Mouse (Mus musculus): ENCODE measurements around the gene Nln. TPM values are rescaled to one million over a fixed set of nuclear protein-coding genes. Genes with fewer than 3 reads are reported as not detected.

Nln gene
- polyA plus RNA-seq, 1 experiment from 2014 or later = 20.2 TPM

DNA sequence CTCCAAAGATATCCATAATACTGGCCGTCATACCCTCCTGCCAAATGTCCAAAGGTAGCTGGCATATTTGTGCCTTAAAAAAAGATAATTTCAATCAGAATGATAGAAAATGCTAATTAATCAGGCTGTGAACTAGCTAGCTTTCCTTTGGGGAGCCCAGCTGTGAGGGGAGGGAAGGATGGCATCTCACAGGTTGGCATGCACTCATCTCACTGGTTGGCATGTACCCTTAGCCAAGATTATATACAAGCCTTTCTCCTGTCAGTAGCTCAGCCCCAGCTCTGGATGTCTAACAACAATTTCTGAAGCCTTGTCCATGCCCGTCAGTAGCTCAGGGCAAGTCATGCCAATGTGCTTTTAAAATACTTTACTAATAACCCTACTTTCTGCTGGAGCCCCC, 73.8 kb downstream of the Nln start:
- Histone ChIP-seq H3K4me3 (no peak overlapping the region), H3K36me3 (peaks cover 18% of the 10 kb centered on the region), H3K27ac (no peak overlapping the region), H3K4me1 (peaks cover 9% of the 10 kb centered on the region), H3K9me3 (replicated peaks) (no peaks in the 10 kb centered on the region), H3K27me3 (ENCODE audit: low read depth, poor library complexity, severe bottlenecking) (no peaks in the 10 kb centered on the region)
- 95% methylated on average over 2 of the region's 2 CpGs for WGBS
- DNase-seq (ENCODE audit: low spot score) = no peak

DNA sequence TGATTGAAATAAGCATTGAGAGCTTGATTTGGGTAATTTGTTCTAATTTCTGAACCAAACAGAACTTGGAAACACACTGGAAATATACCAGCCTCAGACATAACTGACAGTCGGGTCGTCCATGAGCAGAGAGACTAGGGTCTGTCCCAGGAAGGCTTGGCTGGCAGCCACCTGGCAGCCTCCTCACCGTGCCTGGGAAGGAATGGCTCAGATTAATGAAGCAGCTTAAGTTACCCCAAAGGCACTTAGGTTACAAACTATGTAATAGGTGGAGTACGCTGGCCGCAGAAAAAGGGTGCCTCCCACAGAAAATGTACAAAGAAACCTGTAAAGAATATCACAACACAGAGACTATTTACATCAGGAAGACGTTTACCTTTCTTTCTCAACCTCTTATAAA, 74.6 kb downstream of the Nln start:
- no peak overlapping the region for H3K27ac ChIP-seq
- no peak for DNase-seq (ENCODE audit: low spot score)
- peaks cover 9% of the 10 kb centered on the region for H3K4me1 ChIP-seq
- no peak overlapping the region for H3K4me3 ChIP-seq
- H3K36me3 ChIP-seq = peaks cover 18% of the 10 kb centered on the region
- no peaks in the 10 kb centered on the region for H3K27me3 ChIP-seq (ENCODE audit: low read depth, poor library complexity, severe bottlenecking)
- no peaks in the 10 kb centered on the region for H3K9me3 ChIP-seq (replicated peaks)
- 89% methylated on average over 6 of the region's 6 CpGs for WGBS

- H3K4me3 ChIP-seq = no peak overlapping the region
- H3K36me3 ChIP-seq = peaks cover 18% of the 10 kb centered on the region
- no peaks in the 10 kb centered on the region for H3K27me3 ChIP-seq (ENCODE audit: low read depth, poor library complexity, severe bottlenecking)
- no peak for DNase-seq (ENCODE audit: low spot score)
- WGBS = 55% methylated on average over 3 of the region's 3 CpGs
- H3K4me1 ChIP-seq = peaks cover 6% of the 10 kb centered on the region
- H3K9me3 ChIP-seq (replicated peaks) = no peaks in the 10 kb centered on the region
- H3K27ac ChIP-seq = 0 out of 2 replicates have a peak overlapping the region, but pooled peaks have one; percentile 15
Observed at GRCm38 (mm10) chr13:104032620-104033133, 76.7 kb downstream of the Nln start.

DNA sequence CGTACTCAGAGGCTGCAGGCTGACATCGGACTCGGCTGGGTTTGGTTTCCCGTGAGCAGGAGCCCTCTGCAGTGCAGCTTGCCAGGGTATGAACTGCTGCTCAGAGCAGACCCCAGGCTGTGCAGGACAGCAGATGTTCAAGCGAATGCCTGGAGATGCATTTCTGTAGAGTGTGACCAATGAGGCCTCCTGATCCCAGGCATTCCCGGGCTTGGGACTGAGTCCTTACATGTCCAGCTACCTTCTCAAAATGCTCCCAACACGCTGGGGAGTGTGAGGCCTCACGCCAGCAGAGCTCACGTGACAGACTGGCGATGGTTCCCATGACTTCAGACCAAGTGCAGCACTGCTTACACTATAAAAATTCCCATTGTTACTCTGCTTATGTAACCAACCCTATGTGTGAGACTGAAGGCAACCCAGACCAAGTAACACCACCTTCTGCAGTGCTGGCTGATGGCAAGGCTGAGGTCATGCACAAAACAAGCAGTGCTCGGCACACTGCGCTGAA, 77.5 kb downstream of the Nln start:
- Histone ChIP-seq H3K27me3 (ENCODE audit: low read depth, poor library complexity, severe bottlenecking) (no peaks in the 10 kb centered on the region), H3K4me1 (peaks cover 6% of the 10 kb centered on the region), H3K9me3 (replicated peaks) (no peaks in the 10 kb centered on the region), H3K36me3 (peaks cover 16% of the 10 kb centered on the region), H3K4me3 (no peak overlapping the region), H3K27ac (peak overlapping the region; percentile 44; the same call in 1 of the 2 replicates)
- WGBS = 79% methylated on average over 12 of the region's 12 CpGs
- no peak for DNase-seq (ENCODE audit: low spot score)

DNA sequence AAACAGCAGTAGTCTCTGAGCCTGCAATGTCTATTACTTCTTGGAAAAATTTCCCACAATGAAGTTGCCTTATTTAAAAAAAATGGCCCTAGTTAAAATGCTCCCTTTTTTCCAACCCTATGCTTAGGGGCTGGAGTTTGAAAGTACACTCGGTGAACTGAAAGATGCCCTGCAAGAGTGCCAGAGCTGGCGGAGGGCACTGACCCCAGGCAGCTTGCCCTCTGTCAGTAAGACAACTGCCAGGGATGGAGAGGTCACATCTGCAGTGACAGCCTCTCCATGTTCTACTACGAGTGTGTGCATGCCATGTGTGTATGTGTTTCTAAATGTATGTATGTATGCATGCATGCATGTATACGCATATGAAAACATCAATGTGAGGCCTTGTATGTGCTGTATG, 78.5 kb downstream of the Nln start:
- Histone ChIP-seq H3K36me3 (peaks cover 10% of the 10 kb centered on the region), H3K27me3 (ENCODE audit: low read depth, poor library complexity, severe bottlenecking) (no peaks in the 10 kb centered on the region), H3K27ac (no peak overlapping the region), H3K4me1 (peaks cover 6% of the 10 kb centered on the region), H3K9me3 (replicated peaks) (no peaks in the 10 kb centered on the region), H3K4me3 (no peak overlapping the region)
- 87% methylated on average over 4 of the region's 4 CpGs for WGBS
- DNase-seq (ENCODE audit: low spot score) = no peak

GRCm38 (mm10) chr13:104029511-104029910, 79.9 kb downstream of the Nln start:
- Histone ChIP-seq H3K36me3 (peaks cover 10% of the 10 kb centered on the region), H3K27me3 (ENCODE audit: low read depth, poor library complexity, severe bottlenecking) (no peaks in the 10 kb centered on the region), H3K27ac (no peak overlapping the region), H3K4me3 (no peak overlapping the region), H3K9me3 (replicated peaks) (no peaks in the 10 kb centered on the region), H3K4me1 (peaks cover 14% of the 10 kb centered on the region)
- no peak for DNase-seq (ENCODE audit: low spot score)

DNA sequence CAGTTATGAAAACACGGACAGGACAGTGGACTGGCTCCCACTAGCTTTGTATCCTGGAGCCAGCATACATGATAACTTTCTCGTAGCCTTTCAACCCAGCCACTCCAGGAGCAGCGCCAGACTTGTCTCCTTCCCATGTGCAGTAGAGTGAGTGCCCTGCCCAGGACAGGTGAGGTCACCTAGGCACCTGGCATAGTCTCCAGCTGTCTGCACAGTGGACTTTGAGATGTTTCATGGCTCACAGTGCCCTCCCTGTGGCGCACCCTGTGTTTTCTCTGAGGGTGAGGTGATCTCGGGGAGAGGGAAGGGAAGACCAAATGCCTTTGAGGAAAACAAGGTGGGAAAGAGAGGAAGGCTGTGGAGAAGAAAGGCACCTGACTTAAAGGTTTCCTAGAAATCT, 80.3 kb downstream of the Nln start:
- 92% methylated on average over 5 of the region's 5 CpGs for WGBS
- Histone ChIP-seq H3K4me1 (peaks cover 11% of the 10 kb centered on the region), H3K27ac (no peak overlapping the region), H3K27me3 (ENCODE audit: low read depth, poor library complexity, severe bottlenecking) (no peaks in the 10 kb centered on the region), H3K4me3 (no peak overlapping the region), H3K9me3 (replicated peaks) (no peaks in the 10 kb centered on the region), H3K36me3 (peaks cover 6% of the 10 kb centered on the region)
- DNase-seq (ENCODE audit: low spot score) = no peak

- Histone ChIP-seq H3K27me3 (ENCODE audit: low read depth, poor library complexity, severe bottlenecking) (no peaks in the 10 kb centered on the region), H3K36me3 (no peaks in the 10 kb centered on the region; the same call in 1 of the 2 replicates), H3K4me1 (peaks cover 25% of the 10 kb centered on the region), H3K9me3 (replicated peaks) (no peaks in the 10 kb centered on the region), H3K4me3 (no peak overlapping the region), H3K27ac (no peak overlapping the region)
- DNase-seq (ENCODE audit: low spot score) = no peak
- 96% methylated on average over 3 of the region's 3 CpGs for WGBS
Observed at GRCm38 (mm10) chr13:104026525-104026924, 82.9 kb downstream of the Nln start.

GRCm38 (mm10) chr13:104025710-104025995, 83.8 kb downstream of the Nln start:
- Histone ChIP-seq H3K27me3 (ENCODE audit: low read depth, poor library complexity, severe bottlenecking) (no peaks in the 10 kb centered on the region), H3K36me3 (peaks cover 3% of the 10 kb centered on the region; the same call in 1 of the 2 replicates), H3K4me3 (no peak overlapping the region), H3K9me3 (replicated peaks) (no peaks in the 10 kb centered on the region), H3K4me1 (peaks cover 25% of the 10 kb centered on the region), H3K27ac (no peak overlapping the region)
- DNase-seq (ENCODE audit: low spot score) = no peak
- 88% methylated on average over 6 of the region's 6 CpGs for WGBS

DNA sequence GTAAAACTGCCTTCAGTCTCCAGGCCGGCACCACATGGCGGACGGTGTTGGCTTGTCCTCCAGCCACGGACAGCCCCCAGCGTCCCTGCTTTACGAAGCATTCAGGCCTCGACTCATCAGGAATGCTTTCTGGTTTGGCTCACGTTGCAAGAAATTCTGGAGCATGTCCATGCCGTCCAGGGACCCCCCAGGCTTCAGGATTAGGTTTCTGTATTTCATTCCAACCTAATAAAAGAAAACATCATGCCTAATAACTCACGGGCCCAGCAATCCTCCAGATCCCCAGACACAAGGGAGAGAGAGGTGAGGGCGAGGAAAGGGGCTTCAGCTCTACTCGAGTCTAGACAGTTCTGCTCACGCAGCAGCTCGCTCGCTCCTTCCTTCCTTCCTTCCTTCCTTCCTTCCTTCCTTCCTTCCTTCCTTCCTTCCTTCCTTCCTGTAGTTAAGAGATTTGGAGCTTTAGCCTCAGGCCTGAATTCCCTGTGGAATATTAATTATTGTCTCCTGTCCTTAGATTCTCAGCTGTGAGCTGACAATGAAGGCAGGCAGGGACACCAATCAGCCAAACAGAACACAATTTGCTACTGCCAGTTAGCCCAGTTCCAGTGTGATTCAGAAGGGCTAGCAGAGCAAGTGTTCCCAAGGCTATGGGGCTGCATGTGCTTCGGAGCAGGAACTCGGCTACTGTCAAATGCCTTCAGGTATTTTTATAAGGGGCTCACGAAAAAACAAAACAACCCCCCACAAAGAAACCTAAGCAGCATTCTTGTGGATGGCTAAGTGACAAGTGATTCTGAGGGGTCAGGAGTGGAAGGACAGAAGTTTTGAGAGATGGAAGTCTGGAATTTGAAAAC, 84.3 kb downstream of the Nln start:
- Histone ChIP-seq H3K4me1 (peaks cover 25% of the 10 kb centered on the region), H3K27me3 (ENCODE audit: low read depth, poor library complexity, severe bottlenecking) (no peaks in the 10 kb centered on the region), H3K27ac (peak overlapping the region; percentile 56; the same call in 1 of the 2 replicates), H3K9me3 (replicated peaks) (no peaks in the 10 kb centered on the region; the same call in 1 of the 2 replicates), H3K36me3 (peaks cover 7% of the 10 kb centered on the region; the same call in 1 of the 2 replicates), H3K4me3 (no peak overlapping the region)
- 70% methylated on average over 18 of the region's 18 CpGs for WGBS
- DNase-seq (ENCODE audit: low spot score) = no peak

DNA sequence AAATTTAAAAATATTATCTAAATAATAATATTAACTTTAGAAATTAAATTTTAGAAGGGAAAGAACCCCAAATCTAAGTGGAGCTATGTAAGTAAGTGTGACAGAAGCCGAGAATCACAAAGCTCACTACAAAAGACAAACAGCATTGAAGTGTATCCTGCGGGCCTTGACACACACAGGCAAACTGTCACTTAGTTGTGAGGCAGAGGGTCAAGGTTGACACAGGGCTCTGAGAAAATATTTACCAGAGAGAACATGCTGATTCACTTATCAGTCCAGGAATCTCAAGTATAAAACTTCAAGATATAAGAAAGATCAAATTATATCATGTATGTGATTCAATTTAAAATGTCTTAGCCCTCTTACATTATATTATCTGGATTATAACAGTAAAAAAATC, 85.1 kb downstream of the Nln start:
- Histone ChIP-seq H3K4me3 (no peak overlapping the region), H3K27ac (no peak overlapping the region), H3K4me1 (peaks cover 25% of the 10 kb centered on the region), H3K27me3 (ENCODE audit: low read depth, poor library complexity, severe bottlenecking) (no peaks in the 10 kb centered on the region), H3K36me3 (peaks cover 8% of the 10 kb centered on the region; the same call in 1 of the 2 replicates), H3K9me3 (replicated peaks) (no peaks in the 10 kb centered on the region; the same call in 1 of the 2 replicates)
- no peak for DNase-seq (ENCODE audit: low spot score)
- 83% methylated on average over 2 of the region's 2 CpGs for WGBS

GRCm38 (mm10) chr13:104023356-104023911, 86.0 kb downstream of the Nln start:
- Histone ChIP-seq H3K36me3 (peaks cover 8% of the 10 kb centered on the region; the same call in 1 of the 2 replicates), H3K4me1 (peaks cover 25% of the 10 kb centered on the region), H3K27me3 (ENCODE audit: low read depth, poor library complexity, severe bottlenecking) (no peaks in the 10 kb centered on the region), H3K4me3 (no peak overlapping the region), H3K27ac (peak overlapping the region; percentile 27; the same call in 1 of the 2 replicates), H3K9me3 (replicated peaks) (no peaks in the 10 kb centered on the region; the same call in 1 of the 2 replicates)
- 81% methylated on average over 11 of the region's 11 CpGs for WGBS
- no peak for DNase-seq (ENCODE audit: low spot score)

GRCm38 (mm10) chr13:104018466-104019076, 90.8 kb downstream of the Nln start:
- WGBS = 71% methylated on average over 7 of the region's 7 CpGs
- DNase-seq (ENCODE audit: low spot score) = no peak
- no peak overlapping the region for H3K27ac ChIP-seq
- H3K36me3 ChIP-seq = peaks cover 8% of the 10 kb centered on the region; the same call in 1 of the 2 replicates
- no peaks in the 10 kb centered on the region for H3K27me3 ChIP-seq (ENCODE audit: low read depth, poor library complexity, severe bottlenecking)
- H3K9me3 ChIP-seq (replicated peaks) = no peaks in the 10 kb centered on the region; the same call in 1 of the 2 replicates
- no peak overlapping the region for H3K4me3 ChIP-seq
- peaks cover 14% of the 10 kb centered on the region for H3K4me1 ChIP-seq

Measured in limb, embryonic 10.5 days (tissue).